Mouse (Mus musculus) hindbrain, embryonic 13.5 days (tissue): ENCODE measurements at regions not wholly inside any gene's neighbourhood (a gene's known extent, or its start where the extent isn't known, plus 50 kb on each side); places are given as distances from the start of the nearest gene placed in this dataset.
"Not testable (repeated sequence)": the region's sequence is repeated elsewhere in the genome, so short reads cannot be mapped to it uniquely, and the experiment has no call there.

ENCODE experiments used
- ATAC-seq: fragments of 200-750 bp; cut with Nextera tagmentation; 2 replicates; pipeline ENCODE4 v1.8.0; 2017; ENCODE audit warnings: moderate TSS enrichment; ENCODE audit not compliant: low FRiP score
- H3K27ac ChIP-seq: fragments of 300-500 bp; sonication (generic); 2 replicates; pipeline ENCODE4 v1.5.1; 2015; ENCODE audit warnings: inconsistent platforms, mild to moderate bottlenecking, moderate library complexity
- H3K27me3 ChIP-seq: fragments of 300-500 bp; sonication (generic); 2 replicates; pipeline ENCODE4 v1.6.1; 2015; ENCODE audit warnings: mild to moderate bottlenecking, inconsistent platforms
- H3K36me3 ChIP-seq: fragments of 300-500 bp; sonication (generic); 2 replicates; pipeline ENCODE4 v1.6.1; 2015; ENCODE audit warnings: mild to moderate bottlenecking, inconsistent platforms
- H3K4me1 ChIP-seq: fragments of 300-500 bp; sonication (generic); replicated peaks from 2 replicates; pipeline ENCODE4 v1.6.1; 2015; ENCODE audit warnings: inconsistent platforms
- H3K4me2 ChIP-seq: fragments of 300-500 bp; sonication (generic); 2 replicates; pipeline ENCODE4 v1.6.1; 2015; ENCODE audit warnings: inconsistent platforms, mild to moderate bottlenecking, moderate library complexity
- H3K4me3 ChIP-seq: fragments of 300-500 bp; sonication (generic); 2 replicates; pipeline ENCODE4 v1.5.1; 2015; ENCODE audit warnings: mild to moderate bottlenecking, inconsistent platforms
- H3K9ac ChIP-seq: fragments of 300-500 bp; sonication (generic); 2 replicates; pipeline ENCODE4 v1.6.1; 2015; ENCODE audit warnings: mild to moderate bottlenecking, inconsistent platforms
- H3K9me3 ChIP-seq: fragments of 300-500 bp; sonication (generic); 2 replicates; pipeline ENCODE4 v1.6.1; 2016; ENCODE audit warnings: inconsistent platforms
- WGBS: fragments of 180-500 bp; shearing (Covaris S2); methylation state at CpG from one replicate; pipeline ENCODE4 v1.1.7; 2015; 5-methylcytosine and 5-hydroxymethylcytosine counted together

GRCm38 (mm10) chr1:184162526-184162925 is 128.4 kb upstream of the 1700056E22Rik start:
- not testable (repeated sequence) for H3K9me3 ChIP-seq, H3K4me1 ChIP-seq, H3K27ac ChIP-seq, H3K27me3 ChIP-seq, H3K36me3 ChIP-seq, ATAC-seq, H3K4me3 ChIP-seq, H3K4me2 ChIP-seq, H3K9ac ChIP-seq
- WGBS: 81% methylated on average over 2 of the region's 2 CpGs

GRCm38 (mm10) chr1:184147713-184148112 is 113.6 kb upstream of the 1700056E22Rik start:
- Histone ChIP-seq H3K4me3 (no peak overlapping the region), H3K4me1 (0 out of 2 replicates have a peak, but pooled peaks cover 3% of the 10 kb centered on the region), H3K4me2 (no peak overlapping the region), H3K36me3 (no peaks in the 10 kb centered on the region), H3K9me3 (no peaks in the 10 kb centered on the region), H3K9ac (no peak overlapping the region), H3K27ac (no peak overlapping the region), H3K27me3 (no peaks in the 10 kb centered on the region)
- no peak for ATAC-seq
- WGBS: no CpG with 5 or more reads among the region's 1 CpGs

- Histone ChIP-seq H3K9me3 (no peaks in the 10 kb centered on the region), H3K4me1 (0 out of 2 replicates have a peak, but pooled peaks cover 3% of the 10 kb centered on the region), H3K9ac (no peak overlapping the region), H3K4me2 (no peak overlapping the region), H3K27me3 (no peaks in the 10 kb centered on the region), H3K27ac (no peak overlapping the region), H3K4me3 (no peak overlapping the region), H3K36me3 (no peaks in the 10 kb centered on the region)
- WGBS: 44% methylated on average over 2 of the region's 2 CpGs
- no peak for ATAC-seq
These were observed 108.9 kb upstream of the 1700056E22Rik start for GRCm38 (mm10) chr1:184142974-184143373.

- Histone ChIP-seq H3K9me3 (no peaks in the 10 kb centered on the region), H3K27ac (no peak overlapping the region), H3K4me3 (no peak overlapping the region), H3K4me2 (no peak overlapping the region), H3K36me3 (no peaks in the 10 kb centered on the region), H3K9ac (no peak overlapping the region), H3K27me3 (no peaks in the 10 kb centered on the region), H3K4me1 (0 out of 2 replicates have a peak, but pooled peaks cover 3% of the 10 kb centered on the region)
- ATAC-seq: no peak
- WGBS: 91% methylated on average over 5 of the region's 5 CpGs
These were observed 106.4 kb upstream of the 1700056E22Rik start for GRCm38 (mm10) chr1:184140486-184140885.

GRCm38 (mm10) chr1:184140082-184140481 is 106.0 kb upstream of the 1700056E22Rik start:
- Histone ChIP-seq H3K4me1 (0 out of 2 replicates have a peak, but pooled peaks cover 3% of the 10 kb centered on the region), H3K4me3 (no peak overlapping the region), H3K9ac (no peak overlapping the region), H3K27me3 (no peaks in the 10 kb centered on the region), H3K36me3 (no peaks in the 10 kb centered on the region), H3K9me3 (no peaks in the 10 kb centered on the region), H3K4me2 (no peak overlapping the region), H3K27ac (no peak overlapping the region)
- no peak for ATAC-seq
- WGBS: 77% methylated on average over 4 of the region's 4 CpGs

- WGBS: 92% methylated on average over 3 of the region's 3 CpGs
- Histone ChIP-seq H3K27ac (no peak overlapping the region), H3K4me1 (no peaks in the 10 kb centered on the region), H3K4me3 (no peak overlapping the region), H3K36me3 (no peaks in the 10 kb centered on the region), H3K4me2 (no peak overlapping the region), H3K9ac (no peak overlapping the region), H3K9me3 (no peaks in the 10 kb centered on the region), H3K27me3 (no peaks in the 10 kb centered on the region)
- no peak for ATAC-seq
These were observed 104.6 kb upstream of the 1700056E22Rik start for GRCm38 (mm10) chr1:184138661-184139060.

GRCm38 (mm10) chr1:184130897-184131296 is 96.8 kb upstream of the 1700056E22Rik start:
- Histone ChIP-seq H3K27me3 (no peaks in the 10 kb centered on the region), H3K4me2 (no peak overlapping the region), H3K4me3 (no peak overlapping the region), H3K4me1 (no peaks in the 10 kb centered on the region), H3K9ac (no peak overlapping the region), H3K9me3 (no peaks in the 10 kb centered on the region), H3K36me3 (no peaks in the 10 kb centered on the region), H3K27ac (no peak overlapping the region)
- no peak for ATAC-seq
- WGBS: 86% methylated on average over 4 of the region's 4 CpGs

- H3K9ac ChIP-seq: no peak overlapping the region
- H3K4me1 ChIP-seq: no peaks in the 10 kb centered on the region
- H3K27ac ChIP-seq: no peak overlapping the region
- H3K4me3 ChIP-seq: no peak overlapping the region
- no peak for ATAC-seq
- H3K9me3 ChIP-seq: no peaks in the 10 kb centered on the region
- H3K4me2 ChIP-seq: no peak overlapping the region
- WGBS: 85% methylated on average over 4 of the region's 4 CpGs
- no peaks in the 10 kb centered on the region for H3K36me3 ChIP-seq
- no peaks in the 10 kb centered on the region for H3K27me3 ChIP-seq
These were observed 93.2 kb upstream of the 1700056E22Rik start for GRCm38 (mm10) chr1:184127321-184127720.

GRCm38 (mm10) chr1:184126909-184127308 is 92.8 kb upstream of the 1700056E22Rik start:
- Histone ChIP-seq H3K9me3 (no peaks in the 10 kb centered on the region), H3K27ac (no peak overlapping the region), H3K4me1 (no peaks in the 10 kb centered on the region), H3K4me2 (no peak overlapping the region), H3K4me3 (no peak overlapping the region), H3K27me3 (no peaks in the 10 kb centered on the region), H3K36me3 (no peaks in the 10 kb centered on the region), H3K9ac (no peak overlapping the region)
- 90% methylated on average over 3 of the region's 3 CpGs for WGBS
- ATAC-seq: no peak
